Mouse (Mus musculus) olfactory bulb, adult 2 months (tissue): Measurements from ENCODE around the gene Pycard. TPM values are rescaled to one million over a fixed set of nuclear protein-coding genes. Genes with fewer than 3 reads are reported as not detected.
"Not testable (repeated sequence)": the region's sequence is repeated elsewhere in the genome, so short reads cannot be mapped to it uniquely, and the experiment has no call there.

Experiments
- H3K27ac ChIP-seq: fragments of 200-500 bp; 2 replicates; pipeline ENCODE4 v1.5.1; 2012; ENCODE audit warnings: low read depth, low read length; ENCODE audit not compliant: insufficient read depth
- H3K4me1 ChIP-seq: fragments of 200-500 bp; 2 replicates; pipeline ENCODE4 v1.6.1; 2012; ENCODE audit warnings: low read length; ENCODE audit not compliant: control insufficient read depth, insufficient read depth
- H3K4me3 ChIP-seq: fragments of 200-500 bp; 2 replicates; pipeline ENCODE4 v1.5.1; 2012; ENCODE audit warnings: mild to moderate bottlenecking, low read depth, low read length, moderate library complexity; ENCODE audit not compliant: insufficient read depth
- CTCF ChIP-seq: fragments of 200-500 bp; IDR thresholded peaks from 2 replicates; pipeline ENCODE4 v1.5.1; 2012; ENCODE audit warnings: low read depth, mild to moderate bottlenecking, low read length, moderate library complexity; ENCODE audit not compliant: insufficient read depth
- POLR2A ChIP-seq: fragments of 200-500 bp; IDR thresholded peaks from 2 replicates; pipeline ENCODE4 v1.6.1; 2012; ENCODE audit warnings: mild to moderate bottlenecking, low read depth, low read length, moderate library complexity; ENCODE audit not compliant: insufficient read depth
- WGBS: fragments of 180-500 bp; shearing (Covaris S2); methylation state at CpG from one replicate; pipeline ENCODE4 v1.1.7; 2018; 5-methylcytosine and 5-hydroxymethylcytosine counted together
- polyA plus RNA-seq: library from polyadenylated mRNA; stranded (reverse); fragments of >200 nt; gene quantifications from 2 replicates; pipeline ENCODE4 v1.2.4, GENCODE M21; 2012; ENCODE audit warnings: low replicate concordance; ENCODE audit not compliant: missing spikeins, insufficient read depth, insufficient read length

The Pycard gene
- 340 TPM in 1 of 2 replicates, not detected in the other for polyA plus RNA-seq

- TF ChIP-seq CTCF = no peak
- TF ChIP-seq POLR2A = no peak
- H3K4me3 ChIP-seq = peak within 1 kb of the TSS; percentile 30
- H3K4me1 ChIP-seq = peaks cover 12% of the 10 kb centered on the region
- WGBS = 13% methylated on average over 18 of the region's 18 CpGs
- no peak within 1 kb of the TSS for H3K27ac ChIP-seq
These were observed at the start of gene Pycard for GRCm38 (mm10) chr7:127993341-127993977. Pycard (minus strand) TSS chr7:127993867.

- WGBS = 79% methylated on average over 15 of the region's 15 CpGs
- not testable (repeated sequence) for H3K4me3 ChIP-seq, H3K4me1 ChIP-seq, H3K27ac ChIP-seq
These were observed 48.6 kb upstream of the Pycard start for GRCm38 (mm10) chr7:128042161-128042820.

GRCm38 (mm10) chr7:128033616-128034015, 39.9 kb upstream of the Pycard start:
- TF ChIP-seq CTCF = no peak
- H3K27ac ChIP-seq = no peak overlapping the region
- H3K4me1 ChIP-seq = no peaks in the 10 kb centered on the region
- WGBS = 98% methylated on average over 4 of the region's 4 CpGs
- H3K4me3 ChIP-seq = no peak overlapping the region

GRCm38 (mm10) chr7:128032989-128033293, 39.3 kb upstream of the Pycard start:
- TF ChIP-seq CTCF = no peak
- no peak for TF ChIP-seq POLR2A
- WGBS = 90% methylated on average over 3 of the region's 3 CpGs
- Histone ChIP-seq H3K4me3 (no peak overlapping the region), H3K27ac (no peak overlapping the region), H3K4me1 (no peaks in the 10 kb centered on the region)

- 90% methylated on average over 5 of the region's 5 CpGs for WGBS
- TF ChIP-seq POLR2A = no peak
- TF ChIP-seq CTCF = no peak
- no peak overlapping the region for H3K27ac ChIP-seq
These were observed 38.8 kb upstream of the Pycard start for GRCm38 (mm10) chr7:128032290-128032988.

GRCm38 (mm10) chr7:128031403-128031976, 37.8 kb upstream of the Pycard start:
- Histone ChIP-seq H3K4me1 (no peaks in the 10 kb centered on the region), H3K4me3 (no peak overlapping the region), H3K27ac (no peak overlapping the region)
- WGBS = 44% methylated on average over 9 of the region's 9 CpGs
- TF ChIP-seq CTCF (no peak), POLR2A (no peak)

More at GRCm38 (mm10) chr7:128032290-128032988, 38.8 kb upstream of the Pycard start:
- Histone ChIP-seq H3K4me3 (no peak overlapping the region), H3K4me1 (no peaks in the 10 kb centered on the region)

GRCm38 (mm10) chr7:128025381-128025780, 31.7 kb upstream of the Pycard start:
- no peak overlapping the region for H3K4me3 ChIP-seq
- no peak overlapping the region for H3K27ac ChIP-seq
- H3K4me1 ChIP-seq = no peaks in the 10 kb centered on the region
- TF ChIP-seq POLR2A = no peak
- TF ChIP-seq CTCF = no peak
- 79% methylated on average over 4 of the region's 4 CpGs for WGBS

GRCm38 (mm10) chr7:128024932-128025331, 31.3 kb upstream of the Pycard start:
- H3K27ac ChIP-seq = no peak overlapping the region
- H3K4me1 ChIP-seq = no peaks in the 10 kb centered on the region
- TF ChIP-seq CTCF (no peak), POLR2A (no peak)
- no peak overlapping the region for H3K4me3 ChIP-seq
- WGBS = 82% methylated on average over 4 of the region's 4 CpGs

- Histone ChIP-seq H3K4me3 (no peak overlapping the region), H3K27ac (no peak overlapping the region), H3K4me1 (no peaks in the 10 kb centered on the region)
- 96% methylated on average over 9 of the region's 9 CpGs for WGBS
- TF ChIP-seq POLR2A (no peak), CTCF (no peak)
These were observed 30.7 kb upstream of the Pycard start for GRCm38 (mm10) chr7:128024364-128024763.
